Mouse (Mus musculus) adrenal gland, postnatal 4 days (tissue): ENCODE measurements around the gene Slc4a4. TPM values are rescaled to one million over a fixed set of nuclear protein-coding genes. Genes with fewer than 3 reads are reported as not detected.

Experiments used
- DNase-seq, 2 experiments: peaks; one replicate each; pipeline ENCODE4 v3.0.0; 2021 to 2022; ENCODE audit warnings: low spot score in 2 of 2, mixed read lengths in 2 of 2
- total RNA-seq, 2 experiments: library from RNA; stranded (reverse); gene quantifications; 2 replicates each; pipeline ENCODE4 v1.2.3; 2021

Slc4a4 gene
- total RNA-seq, 2 experiments from 2014 or later: 23.3 to 45.1 TPM

DNA sequence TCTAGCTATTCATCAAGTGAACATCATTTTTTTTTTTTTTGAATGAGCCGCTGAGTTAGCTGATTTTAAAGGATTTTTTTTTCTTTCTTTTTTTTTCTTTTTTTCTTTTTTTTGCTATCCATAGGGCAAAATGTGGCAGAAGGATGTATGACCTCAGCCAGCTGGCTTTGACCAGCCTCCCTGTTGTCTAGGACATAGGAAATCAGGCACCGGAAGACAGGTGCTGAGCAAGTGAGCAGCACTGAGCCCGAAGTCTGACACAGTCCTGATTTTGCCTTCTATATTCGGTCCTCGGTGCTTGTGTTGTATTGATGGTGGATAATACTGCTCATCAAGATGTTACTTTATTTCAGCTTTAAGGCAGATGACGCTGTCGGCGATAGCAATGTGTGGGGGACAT lies 109.6 kb downstream of the Slc4a4 start:
- no peak for DNase-seq

DNA sequence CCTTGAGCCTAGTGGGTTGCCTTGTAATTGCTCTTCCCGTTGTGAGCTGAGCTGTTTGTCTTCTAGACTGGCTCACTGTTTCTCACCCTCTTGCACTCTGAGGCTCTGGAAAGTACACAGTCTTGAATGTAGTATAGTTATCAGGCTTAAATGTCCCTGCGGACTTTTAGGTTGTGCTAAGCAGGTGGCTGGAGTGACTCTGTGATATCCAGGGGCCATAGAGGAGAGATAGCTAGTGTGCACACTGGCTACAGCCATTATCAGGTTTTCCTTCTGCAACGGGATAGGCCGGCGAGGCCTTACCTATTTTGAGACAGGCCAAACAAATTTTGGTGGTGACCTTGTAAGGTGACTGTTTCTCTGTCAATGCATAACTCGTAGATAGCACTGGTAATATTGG lies 110.7 kb downstream of the Slc4a4 start:
- DNase-seq: no peak

DNA sequence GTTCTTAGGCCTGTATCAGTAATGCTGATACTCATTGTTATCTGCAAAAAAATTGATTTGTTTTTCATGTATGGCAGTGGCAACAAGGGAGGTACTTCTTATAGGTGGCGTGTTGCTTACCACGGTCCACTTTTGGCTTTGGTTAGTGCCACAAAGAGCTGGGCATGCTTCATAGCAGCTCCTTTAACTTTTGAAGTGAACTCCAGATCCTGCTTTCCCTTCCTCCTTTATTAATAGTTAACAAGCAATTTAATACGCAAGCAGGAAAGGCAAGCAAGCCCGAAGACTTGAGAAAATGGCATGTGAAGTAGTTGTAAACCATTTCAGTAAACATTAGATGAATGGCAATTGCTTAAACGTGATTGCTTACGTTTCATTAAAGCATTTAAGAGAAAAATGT lies 113.2 kb downstream of the Slc4a4 start:
- DNase-seq: no peak

DNA sequence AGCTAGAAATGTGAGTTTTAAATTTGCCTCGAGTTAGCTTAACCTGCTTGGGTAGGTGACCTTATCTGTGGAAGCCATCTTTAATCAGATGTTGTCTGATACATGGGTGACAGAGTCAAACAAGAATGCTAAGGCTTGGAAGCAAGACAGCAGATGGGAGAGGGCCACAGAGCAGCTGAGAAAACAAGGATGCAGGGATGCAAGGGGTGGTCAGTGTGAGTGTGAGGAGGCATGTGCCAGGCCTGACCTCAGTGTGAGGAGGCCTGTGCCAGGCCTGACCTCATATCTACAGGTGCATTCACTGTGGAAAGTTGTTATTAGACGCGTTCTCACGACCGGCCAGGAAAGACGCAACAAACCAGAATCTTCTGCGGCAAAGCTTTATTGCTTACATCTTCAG lies 114.0 kb downstream of the Slc4a4 start:
- no peak for DNase-seq

DNA sequence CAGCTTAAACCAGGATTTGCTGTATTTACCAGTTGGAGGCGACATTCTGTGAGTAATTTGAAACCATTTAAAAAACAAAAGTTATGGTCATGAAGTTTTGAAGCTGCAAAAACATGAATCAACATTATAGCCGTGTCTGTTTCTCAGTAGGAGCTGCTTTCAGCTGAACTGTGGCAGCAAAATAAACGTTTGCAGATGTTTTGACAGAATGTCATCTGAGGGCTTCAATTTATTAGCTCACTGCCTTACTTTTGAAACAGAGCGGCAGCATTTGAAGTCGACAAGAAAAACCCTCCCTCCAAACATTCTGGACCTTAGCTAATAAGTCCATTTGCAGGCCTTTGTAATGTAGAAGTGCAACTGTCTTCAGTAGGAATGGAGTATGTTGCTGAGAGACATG lies 123.5 kb downstream of the Slc4a4 start:
- no peak for DNase-seq

DNA sequence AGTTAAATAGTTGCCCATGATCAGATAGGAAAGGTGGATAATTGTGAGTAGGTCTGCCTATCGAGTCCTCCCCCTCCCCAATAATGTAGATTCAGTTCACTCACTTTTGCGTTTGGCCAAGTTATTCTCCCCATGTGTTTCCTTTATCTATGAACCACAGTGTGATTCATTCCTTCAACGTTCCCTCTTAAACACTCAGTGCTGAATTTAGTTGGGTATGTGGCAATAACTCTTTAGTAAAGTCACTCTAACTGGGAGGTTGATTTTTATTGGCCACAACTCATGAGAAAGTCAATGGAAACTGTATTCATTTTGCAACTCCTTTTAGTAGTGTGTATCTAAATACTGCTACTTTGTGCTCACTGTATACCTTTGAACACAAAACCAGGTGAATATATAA lies 125.8 kb downstream of the Slc4a4 start:
- DNase-seq: no peak

DNA sequence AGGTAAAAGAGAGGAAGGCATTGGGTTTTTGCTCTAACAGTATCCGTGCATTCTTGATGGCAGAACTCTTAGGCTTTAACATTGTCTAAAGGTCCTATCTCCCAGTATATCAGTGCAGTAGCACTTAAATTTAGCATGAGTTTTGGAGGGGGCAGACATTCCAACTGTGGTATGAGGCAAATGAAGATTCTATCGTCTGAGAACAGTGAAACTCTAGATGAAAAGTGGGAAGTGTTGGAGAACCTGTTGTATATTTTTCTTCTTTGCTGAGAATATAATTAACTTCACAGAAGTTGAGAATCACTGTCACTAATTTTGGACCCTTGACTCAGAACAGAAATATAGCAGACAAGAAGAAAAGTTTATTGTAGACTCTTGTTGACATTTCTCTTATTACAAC lies 128.2 kb downstream of the Slc4a4 start:
- no peak for DNase-seq

DNA sequence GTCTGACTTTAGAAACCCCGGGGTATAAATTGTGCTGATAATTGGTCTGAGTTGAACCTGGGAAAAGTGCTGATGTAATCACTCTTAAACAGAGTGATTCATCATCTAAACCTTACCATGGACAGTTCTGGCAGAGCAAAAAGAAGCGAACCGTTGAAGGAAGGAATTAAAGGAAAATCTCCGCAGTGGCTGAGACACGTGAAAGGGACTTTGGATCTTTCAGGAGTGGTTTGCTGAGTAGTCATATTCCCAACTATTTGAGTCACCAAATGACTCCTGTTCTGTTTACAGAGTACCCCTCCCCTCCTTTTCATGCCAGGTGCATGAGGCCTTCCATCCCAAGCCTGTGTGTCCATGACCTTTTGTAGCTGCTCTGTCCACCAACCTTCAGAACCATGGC lies 129.3 kb downstream of the Slc4a4 start:
- DNase-seq: no peak

DNA sequence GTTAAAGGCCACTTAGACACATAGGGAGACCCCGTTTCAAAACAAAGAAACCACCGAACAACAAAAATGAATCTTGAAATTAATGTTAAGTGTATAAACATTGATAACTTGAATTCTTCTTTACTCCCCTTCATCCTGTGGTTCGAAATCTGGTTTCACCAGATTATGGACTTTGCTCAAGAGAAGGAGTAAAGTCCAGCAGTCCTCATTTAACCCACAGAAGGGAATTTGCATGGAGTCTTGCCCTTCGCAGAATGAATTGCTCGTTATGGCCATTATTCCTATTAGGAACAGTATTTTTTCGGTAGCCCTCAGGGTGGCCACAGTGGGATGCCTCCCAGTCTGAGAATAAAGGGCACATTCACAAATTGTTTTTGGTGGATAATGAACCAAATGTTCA lies 131.9 kb downstream of the Slc4a4 start:
- no peak for DNase-seq

DNA sequence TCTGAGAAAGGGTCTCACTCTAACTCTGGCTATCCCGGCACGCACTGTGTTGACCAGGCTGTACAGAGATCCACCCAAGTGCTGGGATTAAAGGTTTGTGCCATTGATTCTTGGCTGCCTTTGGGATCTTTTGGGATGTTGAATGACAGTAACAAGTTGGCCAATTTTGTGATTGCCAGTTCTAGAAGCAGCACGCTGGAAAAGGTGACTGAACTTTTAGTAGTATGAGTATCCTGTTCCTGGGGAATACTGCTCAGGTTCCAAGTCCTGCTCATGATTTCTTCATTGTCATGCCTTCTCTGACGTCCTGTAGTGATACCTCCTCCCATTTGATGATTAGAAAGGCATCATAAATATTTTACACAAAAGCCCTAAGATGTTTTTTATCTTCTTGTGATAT lies 137.8 kb downstream of the Slc4a4 start:
- no peak for DNase-seq

DNA sequence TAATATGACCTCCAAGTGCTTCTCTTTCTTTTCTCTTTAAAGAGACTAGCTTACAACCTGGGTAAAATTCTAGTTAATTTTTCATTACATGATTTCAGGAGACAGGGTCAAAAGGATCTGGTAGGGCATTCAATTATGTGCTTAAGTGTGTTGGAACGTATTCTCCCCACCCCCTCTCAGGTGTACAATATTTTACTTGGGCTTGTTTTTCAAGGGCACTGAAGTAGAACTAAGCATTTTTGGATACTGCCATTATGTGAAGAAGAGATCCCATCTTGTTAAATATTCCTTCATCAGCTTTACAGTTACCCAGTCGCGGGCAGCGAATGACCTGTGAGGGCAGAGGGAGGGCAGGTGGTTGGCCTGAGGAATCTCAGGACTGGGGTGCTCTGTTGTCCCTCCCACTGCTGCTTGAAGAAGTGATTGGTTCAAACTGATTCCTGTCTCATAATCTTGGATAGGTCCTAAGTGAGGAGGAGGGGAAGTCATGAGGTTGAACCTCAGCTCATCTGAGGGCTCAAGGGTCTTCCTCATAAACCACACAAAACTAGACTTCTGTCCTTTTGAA lies 141.0 kb downstream of the Slc4a4 start:
- DNase-seq: no peak

DNA sequence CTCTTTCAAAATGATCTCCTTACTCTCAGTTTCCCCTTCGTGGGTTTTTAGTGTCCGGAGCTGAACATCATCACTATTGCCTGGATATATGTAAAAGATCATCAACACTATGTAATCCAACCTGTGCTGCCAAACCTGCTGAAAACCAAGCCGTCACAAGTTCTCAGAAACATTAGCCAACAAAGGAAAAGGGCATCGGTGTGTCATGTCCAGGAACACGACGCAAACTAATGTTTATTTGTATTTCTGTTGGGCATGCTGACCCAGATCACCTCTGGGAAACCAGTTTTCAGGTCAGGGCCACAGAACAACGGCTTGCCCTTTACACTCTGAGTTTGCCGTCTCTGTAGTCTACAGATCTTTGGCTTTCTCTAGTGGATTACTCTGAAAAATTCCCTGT lies 146.0 kb downstream of the Slc4a4 start:
- DNase-seq: no peak

DNA sequence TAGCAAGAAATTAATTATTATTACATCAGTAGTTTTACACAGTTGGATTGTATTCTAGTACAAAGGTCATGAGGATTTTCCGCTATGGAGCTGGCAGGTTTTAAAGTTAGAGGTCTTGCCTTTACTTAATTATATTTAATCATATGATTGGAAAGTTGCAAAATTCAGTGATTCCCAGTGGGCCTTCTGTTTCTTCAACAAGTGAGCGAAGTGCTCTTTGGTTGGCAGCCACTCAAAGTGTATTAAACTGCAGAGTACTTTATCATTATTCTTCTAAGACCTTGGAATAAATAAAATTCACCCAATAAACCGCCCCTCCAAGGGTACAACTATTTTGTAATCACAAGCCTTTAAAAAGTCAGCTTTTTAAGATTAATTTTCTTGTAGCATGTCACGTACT lies 146.6 kb downstream of the Slc4a4 start:
- no peak for DNase-seq

DNA sequence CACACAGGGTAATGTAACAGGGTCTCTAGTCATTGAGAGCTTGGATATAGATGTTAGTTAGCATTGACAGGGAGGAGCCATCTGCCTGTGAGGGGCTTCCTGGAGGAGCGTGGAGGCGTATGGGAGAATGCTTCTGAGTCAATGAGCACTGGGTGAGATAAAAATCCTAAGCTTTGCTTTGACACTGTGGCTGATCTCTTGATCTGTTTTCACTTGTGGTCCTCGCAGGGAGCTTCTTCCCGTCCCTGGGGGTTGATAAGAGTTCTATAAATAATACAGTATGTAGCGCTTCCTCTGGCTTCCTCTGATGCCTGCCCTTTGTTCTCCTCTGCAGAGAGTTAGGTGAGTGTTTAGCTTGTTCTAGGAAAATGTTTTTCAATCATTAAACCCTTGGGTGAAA lies 149.5 kb downstream of the Slc4a4 start:
- DNase-seq: no peak

DNA sequence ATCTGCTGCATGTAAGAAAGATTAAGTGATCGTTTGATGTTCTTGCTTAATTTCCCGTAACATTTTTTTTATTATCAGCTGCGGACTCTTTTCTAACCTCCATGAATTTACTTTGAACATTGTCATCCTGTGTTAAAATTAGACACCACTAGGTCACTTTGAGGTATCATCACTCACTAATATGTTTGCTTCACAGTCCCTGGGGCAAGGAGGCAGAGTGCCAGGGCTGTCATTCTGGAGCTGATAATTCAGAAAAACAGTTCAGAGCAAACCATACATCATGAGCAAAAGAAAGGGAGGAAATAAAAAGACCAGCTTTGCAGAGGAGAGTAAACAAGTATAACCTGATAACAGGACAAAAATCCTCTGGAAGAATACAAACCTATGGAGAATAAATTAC lies 154.2 kb downstream of the Slc4a4 start:
- DNase-seq: no peak

DNA sequence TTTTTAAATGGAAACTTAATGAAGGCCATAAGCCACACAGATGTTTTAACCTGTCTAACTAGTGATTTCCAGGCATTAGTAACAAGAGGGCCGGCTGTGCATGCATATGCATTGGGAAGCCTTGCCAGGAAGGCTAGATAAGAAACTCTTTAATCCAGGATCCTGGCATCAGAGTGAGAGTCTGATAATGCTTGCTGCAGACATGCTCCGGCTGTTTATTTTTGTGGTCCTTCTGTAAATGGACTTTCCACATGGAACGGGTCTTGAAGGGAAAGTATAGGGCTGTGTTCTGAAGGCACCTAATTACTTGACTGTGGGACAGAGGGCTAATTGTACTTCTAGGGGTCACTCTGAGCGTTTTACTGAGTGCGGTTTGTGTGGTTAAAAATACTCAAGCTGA lies 157.2 kb downstream of the Slc4a4 start:
- DNase-seq: no peak

DNA sequence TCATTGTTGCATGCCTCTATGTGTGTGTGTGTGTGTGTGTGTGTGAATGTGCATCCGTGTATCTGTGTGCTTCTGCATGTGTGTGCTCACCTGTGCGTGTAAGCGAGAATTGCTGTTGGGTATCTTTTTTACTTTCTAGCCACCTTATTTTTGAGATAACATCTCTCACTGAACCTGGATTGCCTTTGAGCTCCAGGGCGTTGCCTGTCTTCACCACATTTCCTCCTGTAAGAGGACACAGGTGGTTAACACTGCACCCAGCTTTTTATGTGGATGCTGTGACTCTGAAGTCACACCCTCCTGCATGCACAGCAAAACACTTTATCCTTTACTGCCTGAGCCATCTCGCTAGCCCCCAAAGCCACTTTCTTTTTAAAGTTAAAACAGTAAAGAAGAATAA lies 158.2 kb downstream of the Slc4a4 start:
- DNase-seq: no peak

DNA sequence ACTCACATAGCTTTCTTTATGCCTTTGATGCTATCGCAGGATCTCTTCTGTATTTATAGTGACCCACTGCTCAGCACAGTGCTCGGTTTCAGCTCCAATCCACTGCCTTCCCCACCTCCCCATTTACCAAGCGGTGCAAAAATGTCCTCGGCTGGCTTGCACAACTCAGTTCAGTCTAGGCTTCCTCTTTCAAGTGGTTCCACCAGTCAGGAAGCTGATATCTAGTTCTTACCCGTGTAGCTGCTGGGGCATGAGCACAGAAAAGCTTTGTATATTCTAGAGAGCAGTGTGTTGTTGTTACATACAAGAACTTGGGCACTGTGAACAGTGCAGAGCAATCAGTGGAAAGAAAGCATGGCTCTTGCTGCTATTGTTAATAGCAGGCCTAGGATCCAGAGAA lies 165.0 kb downstream of the Slc4a4 start:
- no peak for DNase-seq

DNA sequence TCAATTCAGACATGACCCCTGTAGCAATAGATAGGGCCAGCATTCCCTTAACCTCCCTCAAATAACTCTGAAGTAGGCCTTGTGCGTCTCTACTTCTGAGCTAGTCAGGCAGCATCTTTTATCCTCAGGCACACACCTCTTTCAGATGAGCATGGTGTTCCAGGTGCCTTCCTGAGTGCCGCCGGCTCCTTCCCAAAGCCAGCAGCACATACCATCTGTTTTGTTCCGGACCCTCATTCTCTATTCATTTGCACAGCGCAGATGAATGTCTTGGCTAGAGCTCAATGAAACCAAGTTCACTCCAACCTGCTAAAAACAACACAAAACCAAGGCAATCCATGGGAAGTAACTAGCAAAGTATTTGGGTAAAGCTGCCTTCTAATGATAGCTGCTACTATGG lies 165.6 kb downstream of the Slc4a4 start:
- no peak for DNase-seq

DNA sequence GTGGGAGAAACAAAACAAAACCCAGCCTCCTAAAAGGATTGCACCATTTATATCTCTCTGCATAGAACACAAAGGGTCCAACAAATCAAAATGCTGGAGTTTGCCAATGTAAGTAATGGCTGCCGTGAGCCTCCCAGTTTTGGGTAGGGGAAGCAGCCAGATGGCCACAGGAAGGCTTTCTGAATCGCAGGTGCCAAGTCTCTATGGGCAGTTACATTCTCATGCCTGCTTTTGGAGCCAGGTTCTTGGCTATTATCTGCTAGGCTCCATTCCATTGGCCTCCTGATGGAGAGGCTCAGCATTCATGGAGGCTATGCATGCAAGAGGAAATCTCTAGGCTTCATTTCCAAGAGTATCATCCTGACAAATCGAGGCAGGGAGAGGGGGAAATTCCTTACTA lies 169.0 kb downstream of the Slc4a4 start:
- no peak for DNase-seq

DNA sequence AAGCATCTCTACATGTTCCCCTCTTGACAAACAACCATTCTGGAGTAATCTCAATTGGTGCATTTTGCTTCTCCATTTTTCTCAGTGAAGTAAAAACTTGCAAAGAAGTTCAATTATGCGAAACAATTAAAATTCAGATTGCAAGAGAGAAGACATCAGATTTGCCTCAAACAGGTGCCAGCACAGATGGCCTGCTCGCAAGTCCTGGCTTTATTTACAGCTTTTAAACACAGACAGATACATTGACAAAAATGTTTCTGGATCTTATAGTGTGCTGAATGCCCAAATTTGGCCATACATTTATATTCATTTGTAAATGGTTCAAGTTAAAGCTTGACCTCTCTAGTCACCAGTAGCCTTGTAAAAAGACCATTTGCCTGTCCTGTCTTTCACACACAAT lies 169.8 kb downstream of the Slc4a4 start:
- DNase-seq: no peak

DNA sequence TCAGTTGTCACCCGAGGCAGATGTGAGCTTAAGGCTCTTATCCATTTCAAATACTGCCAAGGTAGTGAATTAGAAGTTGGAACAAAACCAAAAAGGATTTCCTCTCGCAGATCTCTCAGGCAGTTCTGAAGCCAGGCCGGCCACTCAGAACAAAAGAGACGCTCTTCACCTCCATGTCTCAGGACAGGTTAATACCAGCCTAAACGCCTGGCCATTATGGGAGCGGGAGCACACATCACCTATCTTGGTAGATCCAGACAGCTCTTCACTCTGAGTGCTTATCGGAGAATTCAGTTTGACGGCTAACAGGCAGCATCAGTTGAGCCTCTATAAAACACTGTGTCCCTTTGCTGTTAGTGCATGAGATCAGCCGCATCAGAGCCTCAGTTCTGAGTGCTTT lies 174.5 kb downstream of the Slc4a4 start:
- DNase-seq: no peak

DNA sequence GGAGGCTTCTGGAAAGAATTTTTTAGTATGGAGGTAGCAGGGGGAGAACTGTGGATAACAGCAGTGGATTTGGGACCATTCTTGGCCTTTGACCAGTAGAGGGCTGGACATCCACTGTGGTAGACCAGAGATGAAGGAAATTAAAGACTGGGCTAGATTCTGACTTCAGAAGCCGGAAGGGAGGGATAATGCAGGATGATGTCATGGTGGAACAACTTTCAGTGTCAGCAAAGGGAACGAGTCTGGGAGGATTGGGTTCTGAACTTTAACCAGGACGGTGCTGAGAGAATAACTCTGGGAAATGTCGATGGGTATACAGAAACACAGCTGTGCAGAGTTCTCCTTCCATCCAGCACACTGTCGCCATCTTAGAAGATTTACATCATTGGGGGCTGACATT lies 175.7 kb downstream of the Slc4a4 start:
- DNase-seq: no peak

DNA sequence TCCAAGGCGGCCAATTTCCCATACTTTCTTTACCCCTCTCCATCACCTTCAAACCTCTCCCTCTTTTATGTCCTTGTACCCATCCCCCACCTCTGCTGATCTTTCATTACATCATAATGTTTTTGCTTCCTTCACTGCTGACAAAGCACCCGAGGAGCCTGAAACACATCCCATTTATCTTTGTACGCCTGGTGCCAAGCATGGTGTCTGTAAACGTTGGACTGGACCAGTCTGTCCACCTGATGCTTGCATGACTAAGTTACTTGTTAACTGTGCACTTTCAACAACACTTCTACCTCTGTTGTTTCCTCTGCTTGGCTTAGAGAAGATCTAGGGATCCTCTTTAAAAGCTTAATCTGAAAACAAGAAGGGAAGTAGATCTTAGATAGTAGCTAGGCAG lies 180.5 kb downstream of the Slc4a4 start:
- no peak for DNase-seq
